Mouse (Mus musculus) cerebellum, adult (tissue): ENCODE results near the gene Zc3h6.

Experiments used
- ATAC-seq: cut with Nextera tagmentation; 2 replicates; pipeline ENCODE4 v1.9.2; 2017; ENCODE audit warnings: mild to moderate bottlenecking, moderate library complexity, mixed read lengths; ENCODE audit not compliant: insufficient number of reproducible peaks, low FRiP score, low TSS enrichment

Gene Zc3h6

GRCm38 (mm10) chr2:129020106-129020505, 52.9 kb downstream of the Zc3h6 start:
- no peak for ATAC-seq

DNA sequence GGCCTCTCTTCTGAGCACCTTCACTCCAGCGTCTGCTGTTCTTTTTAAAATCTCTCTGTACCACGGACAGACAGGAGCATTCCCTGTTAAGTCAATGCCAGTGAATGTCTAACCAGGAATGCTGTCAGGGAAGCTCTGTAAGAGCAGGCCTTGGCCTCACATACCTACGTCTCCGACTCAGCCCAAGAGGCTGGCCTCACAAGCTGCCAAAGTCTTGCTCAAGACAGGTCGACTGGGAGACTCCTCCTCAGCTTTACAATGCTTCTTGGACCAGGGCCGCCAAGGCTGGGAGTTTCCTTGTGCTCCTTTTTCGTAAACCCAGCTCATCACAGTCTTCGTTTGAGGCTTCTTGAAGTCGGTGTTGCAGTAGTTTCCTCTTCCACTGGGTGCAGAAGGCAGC, 57.6 kb downstream of the Zc3h6 start:
- ATAC-seq: no peak

- no peak for ATAC-seq
Observed at GRCm38 (mm10) chr2:129035381-129035780, 68.2 kb downstream of the Zc3h6 start.

DNA sequence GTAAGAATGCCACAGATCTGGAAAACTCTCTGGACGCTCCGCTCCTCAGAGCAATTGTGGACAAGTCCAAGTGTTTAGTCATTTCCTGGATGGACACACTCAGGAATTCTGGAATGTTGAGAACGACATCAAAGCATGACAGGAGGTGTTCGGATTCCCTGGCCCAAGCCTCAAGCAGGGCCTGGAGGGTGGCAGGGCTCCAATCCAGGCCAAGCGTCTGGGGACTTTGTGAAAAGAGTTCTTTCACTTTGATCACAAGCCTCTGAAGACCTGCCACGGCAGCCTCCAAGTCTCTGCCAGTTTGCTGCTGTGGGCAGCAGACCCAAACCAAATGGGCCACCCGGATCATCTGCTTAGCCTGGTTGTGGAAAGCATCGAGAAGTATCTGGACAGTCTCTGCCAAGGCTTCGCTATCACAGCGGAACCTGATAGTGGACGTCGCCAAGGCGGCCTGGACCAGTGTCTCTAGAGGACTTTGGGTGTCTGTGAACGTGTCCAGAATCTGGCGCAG, 71.3 kb downstream of the Zc3h6 start:
- ATAC-seq: 0 out of 2 replicates have a peak, but pooled peaks have one; percentile 12

- peak; percentile 71 for ATAC-seq
Observed at GRCm38 (mm10) chr2:129038937-129039631, 71.9 kb downstream of the Zc3h6 start.

DNA sequence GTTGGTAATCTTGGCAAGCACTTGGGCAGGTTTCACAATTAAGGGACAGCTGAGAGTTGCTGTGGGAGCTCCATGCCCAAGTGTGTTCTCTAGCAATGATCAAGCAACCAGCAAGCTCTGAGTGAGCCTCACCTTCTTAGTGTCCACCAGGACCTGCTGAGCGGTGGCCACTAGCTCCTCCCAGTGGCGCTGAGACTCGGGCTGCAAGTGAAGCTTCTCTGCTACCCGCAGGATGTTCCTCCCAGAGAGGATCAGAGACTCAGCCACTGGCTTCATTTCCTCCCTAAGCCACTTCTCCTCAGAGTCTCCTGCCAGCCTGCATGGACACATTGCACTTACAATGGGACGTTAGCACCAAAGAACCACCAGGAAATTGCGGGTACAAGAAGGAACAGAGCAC, 73.4 kb downstream of the Zc3h6 start:
- ATAC-seq: no peak

DNA sequence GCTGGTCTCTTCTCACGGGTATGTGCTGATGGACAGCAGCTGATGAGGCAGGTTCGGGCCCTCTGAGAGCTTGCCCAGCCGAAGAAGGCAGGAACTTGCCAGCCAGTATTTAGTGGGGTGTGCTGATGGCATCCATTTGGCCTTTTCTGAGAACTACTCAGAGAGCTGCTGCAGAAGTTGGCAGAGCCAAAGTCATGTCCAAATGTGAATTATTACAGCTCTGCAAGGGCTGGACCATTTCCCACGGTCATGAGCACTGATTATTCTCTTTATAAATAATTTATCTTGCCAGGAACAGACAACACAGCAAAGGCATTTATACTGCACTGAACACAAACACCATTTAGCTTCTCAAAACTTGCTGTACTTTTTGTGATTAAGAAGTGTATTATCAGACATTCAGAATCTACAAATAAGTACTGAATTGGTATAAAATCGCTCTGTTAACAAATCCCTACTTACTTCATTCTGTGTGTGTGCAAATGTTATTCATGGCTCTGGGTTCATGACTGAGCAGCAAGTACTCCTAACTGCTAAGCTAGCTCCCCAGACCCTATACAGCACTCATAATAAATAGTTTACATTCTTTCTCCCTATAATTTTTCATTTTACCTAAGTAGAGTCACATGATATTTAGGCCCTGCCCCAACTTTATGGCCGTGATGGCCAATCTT, 79.1 kb downstream of the Zc3h6 start:
- ATAC-seq: no peak

- no peak for ATAC-seq
Observed at GRCm38 (mm10) chr2:129046846-129047196, 79.6 kb downstream of the Zc3h6 start.

- no peak for ATAC-seq
Observed at GRCm38 (mm10) chr2:129047811-129048210, 80.6 kb downstream of the Zc3h6 start, which contains the start of gene Vinac1. TSS of gene Vinac1 (minus strand) at chr2:129048172.

DNA sequence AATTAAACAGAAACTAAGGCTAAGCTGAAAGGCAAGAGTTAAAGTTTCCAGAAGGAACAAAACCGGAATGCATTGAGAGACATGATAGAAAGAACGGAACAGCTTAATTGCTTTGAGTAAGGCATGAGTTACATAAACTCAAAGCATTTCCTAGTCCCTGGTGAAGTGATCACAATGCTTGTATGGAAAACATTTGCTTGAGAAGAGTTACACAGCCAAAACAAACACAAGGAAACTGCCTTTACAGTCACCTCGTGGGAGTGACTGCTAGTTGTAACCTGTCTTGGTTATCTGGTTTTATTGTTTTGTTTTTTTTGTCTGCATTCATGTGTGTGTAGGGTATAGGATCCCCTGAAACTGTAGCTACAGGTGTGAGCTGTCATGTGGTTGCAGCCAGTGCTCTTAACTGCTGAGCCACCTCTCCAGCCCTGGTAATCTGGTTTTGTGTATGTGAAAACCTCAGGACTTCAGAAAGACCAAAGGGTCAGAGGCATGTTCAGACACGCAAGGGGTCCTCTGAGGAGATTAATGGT, 85.3 kb downstream of the Zc3h6 start:
- ATAC-seq: no peak

DNA sequence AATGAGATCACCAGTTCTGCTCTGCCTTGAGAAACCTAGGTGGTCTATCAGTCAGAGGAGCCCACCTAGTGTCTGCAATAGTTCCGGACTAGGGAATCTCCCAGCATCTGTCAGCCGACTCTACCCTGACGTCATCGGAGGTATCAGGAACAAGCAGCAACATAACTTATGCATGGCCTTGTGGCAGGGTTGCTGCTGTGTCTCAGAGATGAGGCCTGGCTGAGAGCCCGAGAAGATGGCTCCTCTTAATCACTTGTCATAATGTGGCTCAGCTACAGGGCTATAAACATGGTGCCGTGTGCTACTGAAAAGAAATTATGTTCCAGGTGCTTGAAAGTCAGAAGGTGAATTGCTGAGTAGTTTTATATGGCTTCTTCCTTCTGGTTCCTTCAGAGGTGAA, 88.5 kb downstream of the Zc3h6 start:
- no peak for ATAC-seq

- no peak for ATAC-seq
Observed at GRCm38 (mm10) chr2:129056597-129056996, 89.4 kb downstream of the Zc3h6 start.

DNA sequence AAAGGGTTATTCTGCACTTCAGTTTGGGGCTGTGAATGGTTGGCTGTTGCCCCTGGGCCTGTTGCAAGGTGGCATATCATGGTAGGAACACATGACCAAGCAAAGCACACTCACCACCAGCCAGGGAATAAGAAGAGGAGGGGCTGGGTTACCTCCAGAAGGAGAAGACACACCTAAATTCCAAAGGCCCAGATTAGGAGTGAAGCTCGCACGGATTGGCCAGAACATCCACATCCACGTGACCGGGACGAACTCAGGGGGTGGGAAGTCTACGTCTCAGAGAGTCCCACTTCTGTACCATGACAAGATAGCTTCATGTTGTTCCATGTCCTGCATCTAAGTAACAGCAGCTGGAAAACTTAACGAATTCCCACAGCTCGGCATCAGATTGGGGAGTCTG, 90.1 kb downstream of the Zc3h6 start:
- no peak for ATAC-seq

GRCm38 (mm10) chr2:129057920-129058361, 90.7 kb downstream of the Zc3h6 start:
- no peak for ATAC-seq

GRCm38 (mm10) chr2:129061456-129062059, 94.4 kb downstream of the Zc3h6 start:
- ATAC-seq: no peak

GRCm38 (mm10) chr2:129065437-129066282, 98.5 kb downstream of the Zc3h6 start, which contains the start of gene Ttl:
TSS of gene Ttl (plus strand) at chr2:129065942.
- peak; percentile 91 for ATAC-seq

GRCm38 (mm10) chr2:129066326-129066725, 99.1 kb downstream of the Zc3h6 start:
- peak; percentile 72 for ATAC-seq
